Mouse (Mus musculus) bone marrow, adult 2 months (tissue): ENCODE data around the gene Apbb2.

ENCODE experiments used
- CTCF ChIP-seq: fragments of 200-500 bp; IDR thresholded peaks from 2 replicates; pipeline ENCODE4 v1.5.1; 2011; ENCODE audit warnings: low read length, control low read depth; ENCODE audit not compliant: control insufficient read depth, insufficient read depth
- POLR2A ChIP-seq: fragments of 200-500 bp; IDR thresholded peaks from 2 replicates; pipeline ENCODE4 v1.6.1; 2011; ENCODE audit warnings: low read depth, mild to moderate bottlenecking, control low read depth, low read length, borderline replicate concordance; ENCODE audit not compliant: control insufficient read depth

GRCm38 (mm10) chr5:66302873-66303272 lies 315.7 kb downstream of the Apbb2 start:
- no peak for TF ChIP-seq CTCF
- no peak for TF ChIP-seq POLR2A
